Mouse (Mus musculus) myocyte (in vitro differentiated cells): Measurements from ENCODE around the gene Ripply1. TPM values are rescaled to one million over a fixed set of nuclear protein-coding genes. Genes with fewer than 3 reads are reported as not detected.
A peak's percentile ranks its signal among the peaks of the same experiment; 100 is the strongest.
"Not testable (repeated sequence)": the region's sequence is repeated elsewhere in the genome, so short reads cannot be mapped to it uniquely, and the experiment has no call there.

ENCODE experiments used
- H3K27me3 ChIP-seq: one replicate; pipeline ENCODE4 v1.6.1; 2011; ENCODE audit not compliant: control insufficient read depth, insufficient read depth, insufficient read length
- H3K36me3 ChIP-seq: one replicate; pipeline ENCODE4 v1.6.1; 2011; ENCODE audit not compliant: control insufficient read depth, insufficient read depth
- H3K4me2 ChIP-seq: one replicate; pipeline ENCODE4 v1.6.1; 2011; ENCODE audit warnings: low read depth, control low read depth
- H3K4me3 ChIP-seq: one replicate; pipeline ENCODE4 v1.5.1; 2011; ENCODE audit warnings: mild to moderate bottlenecking, control low read depth, moderate library complexity
- H3K79me2 ChIP-seq: one replicate; pipeline ENCODE4 v1.6.1; 2011; ENCODE audit not compliant: control insufficient read depth, insufficient read depth
- H3ac ChIP-seq: one replicate; pipeline ENCODE4 v1.6.1; 2011; ENCODE audit not compliant: control insufficient read depth, insufficient read length
- CEBPB ChIP-seq: IDR thresholded peaks from 2 replicates; pipeline ENCODE4 v1.6.1; 2011; ENCODE audit warnings: mild to moderate bottlenecking, moderate library complexity; ENCODE audit not compliant: poor library complexity, insufficient read depth, severe bottlenecking
- E2F4 ChIP-seq: IDR thresholded peaks from one replicate; pipeline ENCODE4 v1.6.1; 2011; ENCODE audit warnings: mild to moderate bottlenecking, control low read depth, moderate library complexity; ENCODE audit not compliant: insufficient read depth
- MAX ChIP-seq: IDR thresholded peaks from one replicate; pipeline ENCODE4 v1.6.1; 2011; ENCODE audit warnings: low read depth, mild to moderate bottlenecking, control low read depth
- MYOD1 ChIP-seq, 3 experiments: IDR thresholded peaks; one replicate each; pipeline ENCODE4 v1.6.1; 2011; ENCODE audit warnings: control low read depth in 2 of 3, low read depth in 2 of 3, mild to moderate bottlenecking in 2 of 3, moderate library complexity in 1 of 3; ENCODE audit not compliant: insufficient read length in 2 of 3, control insufficient read depth in 1 of 3
- MYOG ChIP-seq, 3 experiments: IDR thresholded peaks; one replicate each; pipeline ENCODE4 v1.6.1; 2011; ENCODE audit warnings: control low read depth in 2 of 3, low read depth in 2 of 3, mild to moderate bottlenecking in 2 of 3; ENCODE audit not compliant: insufficient read length in 2 of 3, control insufficient read depth in 1 of 3, insufficient read depth in 1 of 3
- POLR2A ChIP-seq: IDR thresholded peaks from one replicate; pipeline ENCODE4 v1.6.1; 2011; ENCODE audit warnings: low read depth, mild to moderate bottlenecking, control low read depth, moderate library complexity; ENCODE audit not compliant: insufficient read length
- POLR2AphosphoS2 ChIP-seq: IDR thresholded peaks from one replicate; pipeline ENCODE4 v1.6.1; 2011; ENCODE audit warnings: low read depth, control low read depth; ENCODE audit not compliant: insufficient read length
- REST ChIP-seq: IDR thresholded peaks from one replicate; pipeline ENCODE4 v1.6.1; 2011; ENCODE audit warnings: mild to moderate bottlenecking, control low read depth, moderate library complexity; ENCODE audit not compliant: insufficient read depth, insufficient read length
- SRF ChIP-seq: IDR thresholded peaks from one replicate; pipeline ENCODE4 v1.6.1; 2011; ENCODE audit warnings: low read depth; ENCODE audit not compliant: control insufficient read depth, insufficient read length
- TCF12 ChIP-seq: IDR thresholded peaks from one replicate; pipeline ENCODE4 v1.6.1; 2011; ENCODE audit warnings: mild to moderate bottlenecking, control low read depth; ENCODE audit not compliant: poor library complexity, insufficient read depth, severe bottlenecking
- TCF3 ChIP-seq: IDR thresholded peaks from one replicate; pipeline ENCODE4 v1.6.1; 2011; ENCODE audit warnings: low read depth, control low read depth; ENCODE audit not compliant: insufficient read length
- USF1 ChIP-seq: IDR thresholded peaks from one replicate; pipeline ENCODE4 v1.6.1; 2011; ENCODE audit warnings: low read depth, mild to moderate bottlenecking, control low read depth, moderate library complexity
- polyA plus RNA-seq: library from polyadenylated mRNA; unstranded; fragments of >200 nt; fragmentation: generic; extraction: Trizol; gene quantifications from one replicate; pipeline ENCODE4 v1.2.1, GENCODE M21; 2012; ENCODE audit warnings: missing spikeins

The Ripply1 gene
- polyA plus RNA-seq, 1 experiment: 3.1 TPM

- peak overlapping the region; percentile 71 for H3K4me2 ChIP-seq
- no peak overlapping the region for H3K4me3 ChIP-seq
- no peaks in the 10 kb centered on the region for H3K27me3 ChIP-seq
- H3K36me3 ChIP-seq: no peaks in the 10 kb centered on the region
- no peak overlapping the region for H3ac ChIP-seq
- no peaks in the 10 kb centered on the region for H3K79me2 ChIP-seq
- TF ChIP-seq MYOD1 (IDR thresholded peaks at IDR 0.05; ENCODE audit: control insufficient read depth in 1 of 3, insufficient read length in 2 of 3, low read depth in 2 of 3): no peak
Measured at GRCm38 (mm10) chrX:139774309-139775083, 7.7 kb downstream of the Ripply1 start.

DNA sequence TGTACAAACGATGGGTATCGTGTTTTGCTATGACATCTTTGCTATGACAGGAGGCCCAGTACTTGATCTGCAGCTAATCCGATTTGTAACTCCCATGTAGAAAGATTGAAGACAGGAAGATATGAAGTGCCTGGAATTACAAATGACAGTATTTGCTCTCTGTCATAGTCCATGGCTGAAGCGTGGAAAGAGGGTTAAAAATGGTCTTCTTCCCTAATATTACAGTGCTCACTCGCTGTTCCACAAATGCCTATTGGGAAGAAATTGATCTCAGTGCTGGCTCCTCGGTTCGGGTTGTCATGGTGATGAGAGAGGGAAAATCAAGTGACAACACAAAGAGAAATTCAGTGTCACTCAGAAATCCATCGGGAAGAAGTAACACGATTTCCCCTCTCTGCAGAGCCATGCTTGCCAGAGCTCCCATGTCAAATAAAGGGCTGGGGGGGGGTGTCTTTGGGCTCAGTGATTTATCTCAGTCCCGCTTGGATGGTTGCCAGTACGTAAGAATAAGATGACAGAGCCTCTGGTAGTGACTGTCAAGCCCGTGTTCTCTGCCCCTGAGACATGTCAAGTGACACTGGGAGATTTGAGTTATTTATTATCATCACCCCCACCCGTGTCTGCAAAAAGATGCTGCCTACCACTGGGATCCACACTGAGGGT is 12.0 kb downstream of the Ripply1 start:
- Histone ChIP-seq H3K4me2 (no peak overlapping the region), H3ac (no peak overlapping the region), H3K27me3 (no peaks in the 10 kb centered on the region), H3K79me2 (no peaks in the 10 kb centered on the region), H3K4me3 (no peak overlapping the region), H3K36me3 (no peaks in the 10 kb centered on the region)
- no peak for TF ChIP-seq CEBPB
- TF ChIP-seq TCF12: no peak
- TF ChIP-seq MYOG (IDR thresholded peaks at IDR 0.05; ENCODE audit: control insufficient read depth in 1 of 3, insufficient read depth in 1 of 3, insufficient read length in 2 of 3, low read depth in 2 of 3): no peak
- TF ChIP-seq SRF: no peak
- no peak for TF ChIP-seq USF1
- no peak for TF ChIP-seq E2F4
- no peak for TF ChIP-seq POLR2A
- no peak for TF ChIP-seq MYOD1 (IDR thresholded peaks at IDR 0.05; ENCODE audit: control insufficient read depth in 1 of 3, insufficient read length in 2 of 3, low read depth in 2 of 3)
- TF ChIP-seq TCF3: no peak
- no peak for TF ChIP-seq REST
- TF ChIP-seq POLR2AphosphoS2: no peak
- no peak for TF ChIP-seq MAX

GRCm38 (mm10) chrX:139762546-139762945 is 19.6 kb downstream of the Ripply1 start:
- TF ChIP-seq USF1 (no peak), CEBPB (no peak), POLR2AphosphoS2 (no peak), TCF3 (no peak), E2F4 (no peak), TCF12 (no peak), REST (no peak), MYOD1 (IDR thresholded peaks at IDR 0.05; ENCODE audit: control insufficient read depth in 1 of 3, insufficient read length in 2 of 3, low read depth in 2 of 3) (no peak), SRF (no peak), MAX (no peak), POLR2A (no peak), MYOG (IDR thresholded peaks at IDR 0.05; ENCODE audit: control insufficient read depth in 1 of 3, insufficient read depth in 1 of 3, insufficient read length in 2 of 3, low read depth in 2 of 3) (no peak)
- H3ac ChIP-seq: no peak overlapping the region

DNA sequence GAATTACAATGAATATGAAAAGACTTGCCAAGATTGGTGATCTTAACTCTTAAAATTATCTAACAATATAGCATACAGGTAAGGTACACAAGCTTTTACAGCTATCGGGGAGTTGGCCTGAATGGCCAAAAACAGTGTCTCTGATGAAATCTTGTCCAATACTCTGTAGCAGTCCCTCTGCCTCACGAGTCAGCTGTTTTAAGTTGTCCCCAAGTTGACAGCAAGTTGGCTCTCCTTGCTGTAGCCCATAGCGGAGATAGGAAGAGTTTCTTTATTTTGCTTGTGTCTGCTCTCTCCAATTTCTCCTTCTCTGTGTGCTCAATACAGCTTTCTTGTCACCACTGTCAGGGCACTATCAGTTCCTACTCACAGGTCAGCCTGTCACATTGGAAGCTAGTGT is 23.5 kb downstream of the Ripply1 start:
- H3K27me3 ChIP-seq, H3K36me3 ChIP-seq, H3ac ChIP-seq, H3K79me2 ChIP-seq, H3K4me2 ChIP-seq, H3K4me3 ChIP-seq: not testable (repeated sequence)
- TF ChIP-seq MYOD1 (IDR thresholded peaks at IDR 0.05; ENCODE audit: control insufficient read depth in 1 of 3, insufficient read length in 2 of 3, low read depth in 2 of 3): peak; percentile 13 to 72 (median 68)

More at GRCm38 (mm10) chrX:139762546-139762945, 19.6 kb downstream of the Ripply1 start:
- no peaks in the 10 kb centered on the region for H3K27me3 ChIP-seq
- H3K4me2 ChIP-seq: no peak overlapping the region
- no peak overlapping the region for H3K4me3 ChIP-seq
- no peaks in the 10 kb centered on the region for H3K36me3 ChIP-seq
- H3K79me2 ChIP-seq: no peaks in the 10 kb centered on the region

- H3K4me2 ChIP-seq: no peak overlapping the region
- H3K4me3 ChIP-seq: no peak overlapping the region
- no peak overlapping the region for H3ac ChIP-seq
- H3K27me3 ChIP-seq: no peaks in the 10 kb centered on the region
- no peaks in the 10 kb centered on the region for H3K79me2 ChIP-seq
- TF ChIP-seq POLR2A (no peak), CEBPB (no peak), TCF12 (no peak), MYOD1 (IDR thresholded peaks at IDR 0.05; ENCODE audit: control insufficient read depth in 1 of 3, insufficient read length in 2 of 3, low read depth in 2 of 3) (no peak), TCF3 (no peak), MAX (no peak), SRF (no peak), USF1 (no peak), MYOG (IDR thresholded peaks at IDR 0.05; ENCODE audit: control insufficient read depth in 1 of 3, insufficient read depth in 1 of 3, insufficient read length in 2 of 3, low read depth in 2 of 3) (no peak), E2F4 (no peak), REST (no peak), POLR2AphosphoS2 (no peak)
- H3K36me3 ChIP-seq: no peaks in the 10 kb centered on the region
Measured at GRCm38 (mm10) chrX:139751855-139752254, 30.3 kb downstream of the Ripply1 start.
